Mouse (Mus musculus) left cerebral cortex, postnatal 36 days (tissue): ENCODE measurements at regions not wholly inside any gene's neighbourhood (a gene's known extent, or its start where the extent isn't known, plus 50 kb on each side); places are given as distances from the start of the nearest gene placed in this dataset.

Experiments
- DNase-seq, 2 experiments: peaks; one replicate each; pipeline ENCODE4 v3.0.0; 2021 to 2022; ENCODE audit warnings: low spot score in 2 of 2, mixed read lengths in 1 of 2
- intact Hi-C: fragments of 180-260 bp; cut with DNase I; formaldehyde crosslinking; loops from one replicate; pipeline ENCODE4 v1.15.1; 2025

DNA sequence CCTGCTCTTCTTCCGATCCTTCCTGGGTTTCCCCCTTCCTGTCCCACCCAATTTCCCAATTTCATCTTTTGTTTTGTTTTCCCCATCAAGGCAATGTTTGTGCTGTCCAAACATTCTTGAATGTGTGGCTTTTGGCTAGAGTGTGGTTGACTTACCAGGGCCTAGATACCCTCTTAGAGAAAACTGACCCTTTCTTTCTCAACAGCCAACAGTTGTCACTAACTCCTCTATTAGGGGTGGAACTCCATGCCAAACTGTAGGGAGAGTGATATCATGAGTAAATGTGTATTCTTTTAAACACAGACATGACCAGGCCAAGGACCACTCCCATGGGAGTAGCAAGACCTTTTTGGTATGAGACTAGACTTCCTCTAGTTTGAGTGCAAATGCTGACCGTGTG lies 1145.0 kb downstream of the Adam3 start:
- DNase-seq = no peak
- intact Hi-C loops = no loop called here
